Mouse (Mus musculus): ENCODE results near the gene Ugt1a6a.
"Not testable (repeated sequence)": the region's sequence is repeated elsewhere in the genome, so short reads cannot be mapped to it uniquely, and the experiment has no call there.

The Ugt1a6a gene

DNA sequence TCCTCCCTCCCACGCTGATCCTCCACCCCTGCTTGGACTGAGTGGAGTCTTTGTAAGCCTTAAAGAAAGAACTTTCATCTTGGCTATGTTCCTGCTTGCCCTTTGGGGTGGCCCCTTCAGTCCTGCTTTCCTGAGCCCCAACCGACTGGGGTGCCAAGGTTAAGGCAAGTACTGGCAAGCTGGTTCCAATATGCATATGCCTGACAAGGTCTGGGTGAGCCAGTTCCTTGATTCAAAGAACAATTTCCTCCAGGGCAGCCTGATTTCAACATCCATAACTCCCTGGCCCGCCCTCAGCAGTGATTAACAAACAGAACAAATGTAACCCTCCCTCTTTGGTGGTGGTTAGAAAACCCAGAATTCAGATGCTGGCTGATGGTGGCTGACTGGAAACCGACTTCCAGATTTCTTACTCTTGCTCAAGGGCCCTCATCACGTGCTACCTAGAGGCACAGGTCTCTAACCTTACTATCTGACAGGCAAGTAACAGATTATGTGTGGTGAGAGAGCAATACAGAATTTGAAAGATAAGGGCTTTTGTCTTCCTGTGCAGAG lies at the start of gene Ugt1a6a:
Ugt1a6a (plus strand) TSS at position 353 of the 555 bp plus-strand sequence.
- peak; percentile 36 to 44 for DNase-seq

DNA sequence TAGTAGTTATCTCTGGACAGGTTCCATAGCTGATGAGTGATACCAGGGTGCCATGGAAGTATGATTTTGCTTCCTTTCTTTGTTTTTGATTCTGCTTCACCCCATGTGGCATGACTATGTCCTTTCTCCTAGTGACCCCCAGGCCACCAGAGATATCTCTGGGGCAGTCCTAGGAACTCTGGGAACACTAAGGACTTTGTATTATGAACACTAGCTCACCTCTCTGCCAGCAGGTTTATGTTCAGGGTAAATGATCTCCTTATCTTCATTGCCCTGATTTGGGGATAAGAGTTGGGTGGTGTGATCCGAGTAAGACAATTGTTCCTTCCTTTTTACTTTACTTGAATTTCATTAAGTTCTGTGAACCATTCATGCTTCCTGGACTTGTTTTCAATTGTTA lies 48.5 kb upstream of the Ugt1a6a start:
- no peak for DNase-seq

DNA sequence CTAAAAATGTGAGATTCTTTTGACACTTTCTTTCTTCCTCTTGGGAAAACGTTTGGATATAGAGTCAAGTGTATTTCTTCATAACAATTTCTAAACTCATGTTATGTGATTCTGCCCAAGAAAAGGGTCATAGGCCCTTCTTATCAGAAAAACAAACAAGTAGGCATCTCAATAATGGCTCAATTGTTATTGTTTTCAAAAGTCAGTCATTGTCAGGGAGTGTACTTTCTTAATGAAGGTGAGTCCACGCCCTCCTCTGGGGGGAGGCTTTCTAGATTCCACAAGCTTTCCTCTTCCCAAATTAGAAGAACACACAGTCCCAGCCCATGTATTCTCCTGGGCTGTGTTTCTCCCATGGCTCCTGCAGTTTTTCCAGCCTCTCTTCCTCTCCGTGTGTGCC lies 47.1 kb upstream of the Ugt1a6a start, which contains the start of gene Ugt1a8:
Ugt1a8 (plus strand) TSS at position 301 of the 400 bp plus-strand sequence.
- DNase-seq: no peak

DNA sequence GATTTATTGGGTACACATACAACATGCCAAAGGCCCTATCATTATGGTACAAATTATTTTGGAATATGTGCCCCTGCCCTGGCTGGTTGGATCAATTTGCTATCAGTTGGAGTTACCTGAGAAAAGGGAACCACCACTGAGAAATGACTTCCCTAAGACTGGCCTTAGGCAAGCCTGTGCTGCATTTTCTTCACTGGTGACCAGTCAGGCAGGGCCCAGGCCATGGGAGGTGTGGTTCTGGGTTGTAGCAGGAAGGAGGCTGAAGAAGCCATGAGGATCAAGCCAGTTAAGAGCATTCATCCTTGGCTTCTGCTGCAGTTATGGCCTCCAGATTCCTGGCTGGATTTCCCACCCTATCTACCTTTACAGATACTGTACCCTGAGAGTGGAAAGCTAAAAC lies 42.3 kb upstream of the Ugt1a6a start:
- DNase-seq: no peak

DNA sequence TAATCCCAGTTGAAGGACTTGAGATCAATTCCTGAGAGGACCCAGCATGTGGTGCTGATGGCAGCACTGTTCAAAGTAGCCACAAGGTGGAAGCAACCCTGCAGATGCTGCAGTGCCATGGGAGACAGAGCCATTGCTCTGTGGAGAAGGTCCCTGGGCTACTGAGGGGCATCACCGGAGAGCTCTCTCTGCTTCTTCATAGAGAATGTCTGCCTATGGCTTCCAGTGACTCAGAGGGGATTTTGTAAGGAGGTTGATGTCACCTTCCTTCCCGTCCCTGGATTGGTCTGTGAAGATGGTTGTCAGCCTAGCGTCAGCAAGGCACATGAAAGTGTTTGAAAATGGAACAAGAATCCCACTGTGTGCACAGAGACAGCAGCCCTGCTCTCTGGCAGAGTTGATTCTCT lies 40.3 kb upstream of the Ugt1a6a start:
- peak; percentile 32 to 52 for DNase-seq

DNA sequence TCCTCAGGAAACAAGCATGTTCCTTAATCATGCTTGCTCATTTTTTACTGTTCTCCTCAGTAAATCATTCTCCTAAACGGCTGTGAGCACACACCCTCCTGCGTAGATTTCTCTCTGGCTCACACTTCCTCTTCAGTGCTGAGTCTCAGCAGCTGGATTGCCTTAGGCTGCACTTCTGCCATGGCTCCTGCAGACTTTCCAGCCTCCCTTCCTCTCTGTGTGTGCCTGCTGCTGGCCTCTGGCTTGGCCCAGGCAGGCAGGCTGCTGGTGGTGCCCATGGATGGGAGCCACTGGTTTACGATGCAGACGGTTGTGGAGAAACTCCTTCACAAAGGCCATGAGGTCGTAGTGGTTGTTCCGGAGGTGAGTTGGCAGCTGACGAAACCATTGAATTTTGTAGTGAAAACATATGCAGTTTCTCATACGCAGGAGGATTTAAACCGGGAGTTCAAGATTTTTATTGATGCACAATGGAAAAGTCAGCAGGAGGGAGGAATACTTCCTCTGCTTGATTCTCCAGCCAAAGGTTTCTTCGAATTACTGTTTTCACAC lies 39.6 kb upstream of the Ugt1a6a start, which contains the start of gene Ugt1a7c:
Ugt1a7c (plus strand) TSS at position 122 of the 552 bp plus-strand sequence.
- DNase-seq: peak; percentile 66 to 77

DNA sequence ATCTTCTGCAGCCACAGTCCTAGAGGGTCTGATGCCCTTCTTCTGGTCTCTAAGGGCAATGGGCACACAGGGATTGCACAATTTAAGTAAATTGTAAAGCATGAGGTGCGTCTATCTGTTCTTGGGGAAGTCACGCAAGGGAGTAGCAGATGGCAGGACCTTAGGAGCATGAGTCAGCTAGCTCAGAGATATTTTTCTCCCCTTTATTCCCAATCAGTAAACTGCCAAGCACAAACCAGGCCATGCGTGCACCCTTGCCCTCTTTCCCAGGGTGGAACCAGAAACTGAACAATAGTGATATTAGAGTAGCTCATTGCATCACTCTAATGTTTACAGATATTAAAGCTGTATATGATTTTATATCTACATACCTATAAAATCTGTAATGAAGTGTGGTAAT lies 36.1 kb upstream of the Ugt1a6a start:
- not testable (repeated sequence) for DNase-seq

DNA sequence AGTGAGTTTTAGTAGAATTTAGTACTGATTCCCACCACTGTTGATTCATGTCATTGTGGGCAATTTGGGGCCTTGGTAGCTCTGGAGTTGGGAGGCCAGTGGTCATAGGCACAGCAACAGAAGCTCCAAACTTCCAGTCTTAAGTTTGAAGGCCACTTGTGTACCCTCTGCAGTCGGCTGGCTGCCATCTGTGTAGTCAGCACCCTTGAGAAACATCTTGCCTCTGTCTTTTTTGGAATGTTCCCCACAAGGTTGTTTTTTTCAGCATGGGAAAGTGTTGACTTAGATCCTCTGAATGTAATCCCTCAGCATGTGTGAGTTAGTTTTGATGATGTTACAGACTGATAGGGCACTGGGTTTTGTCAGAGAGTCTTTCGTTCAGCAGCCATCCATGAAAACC lies 34.9 kb upstream of the Ugt1a6a start:
- not testable (repeated sequence) for DNase-seq

DNA sequence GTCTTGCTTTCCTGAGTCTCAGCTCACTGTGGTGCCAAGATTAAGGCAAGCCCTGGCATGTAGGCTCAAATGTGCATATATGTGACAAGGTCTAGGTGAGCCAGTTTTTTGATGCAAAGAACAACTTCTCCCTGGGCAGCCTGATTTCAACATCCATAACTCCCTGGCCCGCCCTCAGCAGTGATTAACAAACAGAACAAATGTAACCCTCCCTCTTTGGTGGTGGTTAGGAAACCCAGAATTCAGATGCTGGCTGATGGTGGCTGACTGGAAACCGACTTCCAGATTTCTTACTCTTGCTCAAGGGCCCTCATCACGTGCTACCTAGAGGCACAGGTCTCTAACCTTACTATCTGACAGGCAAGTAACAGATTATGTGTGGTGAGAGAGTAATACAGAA lies 31.6 kb upstream of the Ugt1a6a start, which contains the start of gene Ugt1a6b:
Ugt1a6b (plus strand) TSS at position 234 of the 400 bp plus-strand sequence.
- DNase-seq: not testable (repeated sequence)

DNA sequence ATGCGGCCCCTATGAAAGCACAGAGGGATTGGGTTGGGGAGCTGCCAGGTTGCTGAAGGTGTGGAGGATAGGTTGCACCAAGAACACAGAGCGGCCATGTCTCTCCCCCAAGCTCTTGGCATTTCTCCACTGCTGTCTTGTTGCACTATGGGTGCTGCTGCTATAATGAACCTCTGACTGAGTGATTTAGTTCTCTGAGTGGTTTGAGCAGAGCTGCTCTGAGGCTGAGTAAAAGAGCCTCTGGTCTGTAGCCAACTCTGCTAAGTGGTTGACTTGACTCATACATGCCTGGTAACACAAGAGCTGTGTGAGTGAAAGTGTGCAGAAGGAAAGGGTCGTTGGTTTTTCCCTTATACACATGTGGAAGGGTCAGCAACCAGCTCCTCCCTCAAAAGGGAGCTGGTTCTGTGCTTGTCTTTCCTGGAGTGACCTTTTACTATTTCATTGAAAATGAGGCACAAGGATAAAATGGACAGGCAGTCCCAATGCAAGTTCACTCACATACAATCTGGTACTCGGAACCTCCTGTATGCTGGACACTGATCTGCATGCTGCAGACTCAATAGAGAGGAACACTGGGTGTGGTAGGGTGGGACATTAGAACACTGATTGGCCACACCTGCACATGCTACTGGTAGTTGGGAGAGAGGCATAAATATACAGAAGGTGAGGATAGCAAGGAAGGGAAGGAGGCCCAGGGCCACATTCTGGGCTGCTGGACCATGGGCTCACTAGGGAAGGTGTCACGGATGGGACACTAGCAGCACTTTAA lies 30.7 kb upstream of the Ugt1a6a start:
- DNase-seq: not testable (repeated sequence)

DNA sequence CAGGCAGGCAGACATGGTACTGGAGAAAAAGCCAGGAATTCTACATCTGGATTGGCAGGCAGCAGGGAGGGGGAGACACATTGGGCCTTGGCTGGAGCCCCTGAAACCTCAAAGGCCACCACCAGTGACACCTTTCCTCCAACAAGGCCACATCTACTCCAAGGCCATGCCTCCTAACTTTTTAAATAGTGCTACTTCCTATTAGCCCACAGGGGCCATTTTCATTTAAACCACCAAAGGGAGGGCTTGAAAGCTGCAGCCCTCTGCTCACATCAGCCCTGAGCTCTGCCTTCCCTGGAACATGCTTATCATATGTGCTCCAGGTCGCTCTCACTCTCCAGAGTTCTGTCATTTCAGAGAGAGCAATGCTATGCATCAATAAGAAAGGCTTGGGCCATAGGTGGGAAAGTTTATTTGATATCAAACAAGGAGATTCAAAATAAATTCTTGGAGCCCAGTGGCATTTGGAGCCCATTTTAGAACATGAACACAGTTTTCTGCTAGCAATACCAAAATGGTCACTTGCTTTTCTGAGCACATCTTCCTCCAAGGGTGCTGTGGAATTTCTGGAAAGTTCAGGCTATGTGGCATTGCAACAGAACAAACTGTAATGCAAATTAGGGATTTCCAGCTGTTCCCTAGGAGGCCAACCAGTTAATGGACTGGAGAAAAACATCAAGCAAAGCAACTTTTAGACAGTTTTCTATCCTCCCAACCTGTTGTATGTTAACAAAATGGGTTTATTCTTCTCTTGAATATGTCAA lies 29.8 kb upstream of the Ugt1a6a start:
- no peak for DNase-seq

DNA sequence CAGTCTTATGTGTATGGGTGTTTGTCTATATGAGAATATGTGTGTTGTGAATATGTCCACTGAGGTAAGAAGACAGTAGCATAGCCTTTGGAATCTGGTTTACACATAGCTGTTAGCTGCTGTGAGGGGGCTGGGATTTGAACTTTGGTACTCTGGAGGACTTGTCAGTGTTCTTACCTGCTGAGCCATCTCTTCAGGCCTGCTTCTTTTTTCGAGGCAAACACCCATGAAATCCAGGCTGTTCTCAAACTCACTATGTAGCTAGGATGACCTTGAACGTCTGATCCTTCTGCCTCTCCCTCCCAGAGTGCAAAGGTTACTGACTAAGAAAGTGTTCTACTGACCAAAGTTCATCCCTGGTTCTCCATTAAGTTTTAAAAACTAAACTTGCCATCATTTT lies 29.0 kb upstream of the Ugt1a6a start:
- peak in 1 of 2 experiments; percentile 26 for DNase-seq

DNA sequence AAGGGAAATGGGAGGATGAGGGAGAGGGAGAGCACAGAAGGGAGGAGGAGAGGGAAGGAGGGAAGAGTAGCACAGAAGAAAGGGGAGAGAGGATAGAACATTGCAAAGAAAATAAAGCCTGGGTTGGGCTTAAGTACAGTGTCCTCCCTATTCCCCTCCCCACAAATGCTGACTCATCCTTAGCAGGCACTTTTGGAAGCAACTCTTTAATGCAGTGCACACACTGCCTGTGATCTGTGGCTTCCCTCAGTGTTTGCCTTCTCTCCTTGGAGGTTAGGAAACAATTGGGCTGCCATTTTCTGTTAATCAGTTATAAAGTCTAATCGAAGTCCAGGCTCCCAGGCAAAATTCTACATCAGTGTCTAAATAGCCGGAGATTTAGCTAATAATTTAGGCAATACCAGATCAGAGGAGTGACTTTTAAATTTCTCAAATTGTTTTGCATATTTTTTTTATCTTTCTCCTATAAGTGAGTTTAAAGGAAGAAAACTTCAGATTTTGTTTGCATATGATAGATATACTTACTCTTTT lies 25.5 kb upstream of the Ugt1a6a start:
- not testable (repeated sequence) for DNase-seq

DNA sequence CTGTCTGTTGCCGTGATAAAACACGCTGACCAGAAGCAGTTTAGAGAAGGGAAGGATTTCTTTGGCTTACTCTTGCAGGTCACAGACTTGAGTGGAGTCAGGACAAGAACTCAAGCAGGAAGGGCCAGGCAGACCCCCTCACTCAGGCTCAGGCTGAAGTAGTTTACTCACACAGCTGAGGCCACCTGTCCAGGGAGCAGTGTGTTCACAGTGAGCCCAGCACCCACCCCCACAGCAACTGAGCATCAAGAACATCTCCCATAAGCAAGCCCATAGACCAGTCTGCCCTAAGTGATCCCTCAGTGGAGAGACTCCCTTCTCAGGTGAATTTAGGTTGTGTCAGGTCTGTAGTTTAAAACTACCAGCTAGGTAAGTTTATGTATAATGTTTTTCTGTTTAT lies 25.0 kb upstream of the Ugt1a6a start:
- not testable (repeated sequence) for DNase-seq

DNA sequence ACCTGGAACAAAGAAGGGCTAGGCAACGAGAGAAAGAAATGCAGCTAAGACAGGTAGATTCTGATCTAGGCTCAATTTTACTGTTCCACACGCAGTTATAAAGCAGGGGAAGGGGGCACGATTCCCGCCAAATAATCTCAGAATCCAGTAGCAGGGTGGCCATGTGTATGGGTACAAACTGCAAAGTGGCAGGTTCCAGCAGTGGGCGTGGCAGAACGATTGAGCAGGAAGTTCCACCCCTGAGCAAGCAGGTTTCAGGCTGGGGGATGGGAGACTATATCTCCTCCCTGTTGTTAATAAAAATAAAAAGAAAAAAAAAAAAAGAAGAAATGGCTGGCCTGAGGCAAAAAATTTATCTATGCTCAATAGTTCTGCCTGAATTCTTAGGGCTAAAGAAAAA lies 21.8 kb upstream of the Ugt1a6a start:
- DNase-seq: not testable (repeated sequence)

DNA sequence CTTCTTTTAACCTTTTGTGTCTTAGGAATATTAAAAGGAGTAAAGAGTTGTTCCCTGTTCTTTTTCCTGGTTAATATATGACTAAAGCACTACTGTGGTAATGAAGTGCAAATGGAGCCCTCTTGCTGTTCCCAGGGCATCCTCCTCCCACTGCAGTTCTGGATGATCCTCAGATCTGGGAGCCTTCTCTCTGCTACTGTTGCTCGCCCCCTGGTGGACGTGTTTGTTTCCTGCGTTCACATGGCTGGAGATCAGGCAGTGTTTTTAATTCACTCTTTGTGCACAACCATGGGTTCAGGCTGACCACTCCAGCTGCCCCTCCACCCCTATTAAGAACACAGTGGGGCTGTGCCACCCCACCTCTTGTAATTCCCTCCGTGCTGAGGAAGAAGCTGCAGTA lies 14.1 kb upstream of the Ugt1a6a start:
- not testable (repeated sequence) for DNase-seq

DNA sequence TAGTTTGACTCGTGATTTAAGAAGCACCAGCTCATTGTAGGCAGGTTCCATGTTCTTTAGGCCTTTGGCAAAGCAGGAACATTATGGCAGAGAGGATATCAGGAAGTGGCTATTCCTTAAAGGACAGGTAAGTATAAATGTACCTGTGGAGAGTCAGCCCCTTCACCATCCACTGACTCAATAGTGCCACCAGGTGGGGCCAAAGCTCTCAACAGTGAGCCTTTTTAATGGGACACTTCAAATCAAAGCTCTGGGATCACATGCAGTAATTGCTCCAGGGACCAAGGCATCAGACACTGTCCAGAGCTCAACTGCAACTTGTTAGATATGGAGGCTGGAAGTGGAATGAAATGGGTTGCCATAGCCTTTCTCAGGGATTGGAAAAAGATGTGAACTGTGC lies 13.1 kb upstream of the Ugt1a6a start:
- peak; percentile 62 to 70 for DNase-seq

DNA sequence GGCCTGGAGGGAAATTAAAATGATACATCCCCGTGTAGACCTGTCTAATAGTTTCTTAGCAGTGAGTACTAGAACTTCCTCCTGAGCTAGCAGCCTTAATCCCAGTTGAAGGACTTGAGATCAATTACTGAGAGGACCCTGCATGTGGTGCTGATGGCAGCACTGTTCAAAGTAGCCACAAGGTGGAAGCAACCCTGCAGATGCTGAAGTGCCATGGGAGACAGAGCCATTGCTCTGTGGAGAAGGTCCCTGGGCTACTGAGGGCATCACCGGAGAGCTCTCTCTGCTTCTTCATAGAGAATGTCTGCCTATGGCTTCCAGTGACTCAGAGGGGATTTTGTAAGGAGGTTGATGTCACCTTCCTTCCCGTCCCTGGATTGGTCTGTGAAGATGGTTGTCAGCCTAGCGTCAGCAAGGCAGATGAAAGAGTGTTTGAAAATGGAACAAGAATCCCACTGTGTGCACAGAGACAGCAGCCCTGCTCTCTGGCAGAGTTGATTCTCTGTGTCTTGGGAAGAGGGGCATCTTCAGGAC lies 8.7 kb upstream of the Ugt1a6a start:
- DNase-seq: peak; percentile 19 to 51

DNA sequence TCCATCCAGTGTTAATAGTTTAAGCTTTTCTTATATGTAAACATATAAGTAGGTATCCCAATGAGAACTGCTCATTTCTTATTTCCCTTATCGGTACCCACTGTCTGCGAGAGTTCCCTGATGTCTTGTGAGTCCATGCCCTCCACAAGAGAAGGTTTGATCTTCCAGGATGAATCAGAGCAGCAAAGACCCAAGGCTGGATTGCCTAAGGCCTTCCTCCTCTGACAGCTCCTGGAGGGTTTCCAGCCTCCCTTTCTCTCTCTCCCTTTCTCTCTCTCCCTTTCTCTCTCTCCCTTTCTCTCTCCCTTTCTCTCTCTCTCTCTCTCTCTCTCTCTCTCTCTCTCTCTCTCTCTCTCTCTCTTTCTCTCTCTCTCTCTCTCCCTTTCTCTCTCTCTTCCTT lies 5.5 kb upstream of the Ugt1a6a start:
- DNase-seq: not testable (repeated sequence)

DNA sequence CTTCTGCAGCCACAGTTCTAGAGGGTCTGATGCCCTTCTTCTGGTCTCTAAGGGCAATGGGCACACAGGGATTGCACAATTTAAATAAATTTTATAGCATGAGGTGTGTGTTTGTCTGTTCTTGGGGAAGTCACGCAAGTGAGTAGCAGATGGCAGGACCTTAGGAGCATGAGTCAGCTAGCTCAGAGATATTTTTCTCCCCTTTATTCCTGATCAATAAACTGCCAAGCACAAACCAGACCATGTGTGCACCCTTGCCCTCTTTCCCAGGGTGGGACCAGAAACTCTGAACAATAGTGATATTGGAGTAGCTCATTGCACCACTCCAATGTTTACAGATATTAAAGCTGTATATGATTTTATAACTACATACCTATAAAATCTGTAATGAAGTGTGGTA lies 4.4 kb upstream of the Ugt1a6a start:
- DNase-seq: not testable (repeated sequence)

DNA sequence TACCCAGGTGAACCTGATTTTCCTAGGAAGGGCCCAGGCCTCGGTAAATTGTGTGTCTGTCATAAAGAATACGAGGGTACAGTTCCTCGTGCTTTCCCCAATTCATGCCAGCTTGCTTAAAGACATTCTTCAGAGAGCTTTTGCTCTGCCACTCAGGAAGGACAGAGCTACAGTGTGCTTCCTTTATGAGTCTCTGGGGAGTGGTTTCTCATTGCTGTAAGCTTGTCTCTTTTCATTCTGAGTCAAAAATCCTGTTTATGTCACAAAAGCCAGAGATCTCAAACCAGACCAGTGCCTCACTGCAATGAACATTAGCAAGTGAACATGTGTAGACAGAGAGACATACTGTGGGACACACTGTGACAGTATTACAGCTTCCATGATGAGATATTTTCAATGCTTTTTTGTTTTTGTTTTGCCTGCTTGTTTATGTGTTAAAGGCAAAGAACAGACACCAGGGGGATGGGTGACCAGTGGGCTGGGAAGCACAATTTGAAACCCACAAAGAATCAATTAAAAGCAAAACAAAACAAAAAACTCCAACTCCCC lies 627 bp upstream of the Ugt1a6a start:
- DNase-seq: no peak

DNA sequence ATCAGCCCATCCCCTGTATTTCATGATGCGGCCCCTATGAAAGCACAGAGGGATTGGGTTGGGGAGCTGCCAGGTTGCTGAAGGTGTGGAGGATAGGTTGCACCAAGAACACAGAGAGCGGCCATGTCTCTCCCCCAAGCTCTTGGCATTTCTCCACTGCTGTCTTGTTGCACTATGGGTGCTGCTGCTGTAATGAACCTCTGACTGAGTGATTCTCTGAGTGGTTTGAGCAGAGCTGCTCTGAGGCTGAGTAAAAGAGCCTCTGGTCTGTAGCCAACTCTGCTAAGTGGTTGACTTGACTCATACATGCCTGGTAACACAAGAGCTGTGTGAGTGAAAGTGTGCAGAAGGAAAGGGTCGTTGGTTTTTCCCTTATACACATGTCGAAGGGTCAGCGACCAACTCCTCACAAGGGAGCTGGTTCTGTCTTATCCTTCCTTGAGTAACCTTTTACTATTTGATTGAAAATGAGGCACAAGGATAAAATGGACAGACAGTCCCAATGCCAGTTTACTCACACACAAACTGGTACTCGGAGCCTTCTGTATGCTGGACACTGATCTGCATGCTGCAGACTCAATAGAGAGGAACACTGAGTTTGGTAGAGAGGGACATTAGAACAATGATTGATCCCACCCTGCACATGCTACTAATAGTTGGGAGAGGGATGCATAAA lies 758 bp downstream of the Ugt1a6a start:
- not testable (repeated sequence) for DNase-seq

Data from kidney, postnatal 4 days (tissue).